Mouse (Mus musculus) forebrain, embryonic 11.5 days (tissue): ENCODE data around the gene Mrtfa. TPM values are rescaled to one million over a fixed set of nuclear protein-coding genes. Genes with fewer than 3 reads are reported as not detected.
A peak's percentile ranks its signal among the peaks of the same experiment; 100 is the strongest.

ENCODE experiments used
- ATAC-seq: fragments of 200-750 bp; cut with Nextera tagmentation; replicated peaks from 2 replicates; pipeline ENCODE4 v1.8.0; 2017; ENCODE audit warnings: moderate TSS enrichment; ENCODE audit not compliant: low FRiP score
- DNase-seq: peaks from one replicate; pipeline ENCODE4 v3.0.0-alpha.2; 2017; ENCODE audit warnings: low spot score
- H3K27ac ChIP-seq: fragments of 300-500 bp; sonication (generic); 2 replicates; pipeline ENCODE4 v1.5.1; 2014; ENCODE audit warnings: low read depth, low read length
- H3K27me3 ChIP-seq: fragments of 300-500 bp; sonication (generic); 2 replicates; pipeline ENCODE4 v1.6.1; 2014; ENCODE audit warnings: mild to moderate bottlenecking, low read length, mixed read lengths; ENCODE audit not compliant: control insufficient read depth, insufficient read depth
- H3K36me3 ChIP-seq: fragments of 300-500 bp; sonication (generic); 2 replicates; pipeline ENCODE4 v1.6.1; 2014; ENCODE audit warnings: mild to moderate bottlenecking, low read length, moderate library complexity, mixed read lengths; ENCODE audit not compliant: control insufficient read depth, insufficient read depth
- H3K4me1 ChIP-seq: fragments of 300-500 bp; sonication (generic); replicated peaks from 2 replicates; pipeline ENCODE4 v1.6.1; 2014; ENCODE audit warnings: low read length, mixed read lengths; ENCODE audit not compliant: control insufficient read depth, insufficient read depth
- H3K4me2 ChIP-seq: fragments of 300-500 bp; sonication (generic); 2 replicates; pipeline ENCODE4 v1.6.1; 2014; ENCODE audit warnings: low read depth, mild to moderate bottlenecking, low read length, moderate library complexity, mixed read lengths; ENCODE audit not compliant: severe bottlenecking
- H3K4me3 ChIP-seq: fragments of 300-500 bp; sonication (generic); 2 replicates; pipeline ENCODE4 v1.5.1; 2014; ENCODE audit warnings: low read depth, low read length
- H3K9ac ChIP-seq: fragments of 300-500 bp; sonication (generic); 2 replicates; pipeline ENCODE4 v1.6.1; 2014; ENCODE audit warnings: low read length
- H3K9me3 ChIP-seq: fragments of 300-500 bp; sonication (generic); 2 replicates; pipeline ENCODE4 v1.6.1; 2016; ENCODE audit warnings: low read length, mixed read lengths; ENCODE audit not compliant: control insufficient read depth
- WGBS: fragments of 180-500 bp; shearing (Covaris S2); extraction: QIAGEN DNeasy Blood & Tissue Kit; methylation state at CpG from one replicate; pipeline ENCODE4 v1.1.7; 2014; 5-methylcytosine and 5-hydroxymethylcytosine counted together
- polyA plus RNA-seq: library from polyadenylated mRNA; unstranded; fragments of >200 nt; fragmentation: Nextera tagmentation; extraction: Ambion mirVana; gene quantifications from 2 replicates; pipeline ENCODE4 v1.2.1, GENCODE M21; 2014

The Mrtfa gene
- polyA plus RNA-seq, 1 experiment from 2014 or later, result 30.5 TPM

- WGBS, result 58% methylated on average over 13 of the region's 13 CpGs
- DNase-seq, result peak; percentile 67
- H3K27me3 ChIP-seq, result no peaks in the 10 kb centered on the region
- H3K4me3 ChIP-seq, result no peak overlapping the region
- ATAC-seq, result no peak
- no peaks in the 10 kb centered on the region for H3K9me3 ChIP-seq
- H3K4me1 ChIP-seq, result no peaks in the 10 kb centered on the region
- no peak overlapping the region for H3K27ac ChIP-seq
- no peak overlapping the region for H3K4me2 ChIP-seq
- H3K9ac ChIP-seq, result no peak overlapping the region
- no peaks in the 10 kb centered on the region for H3K36me3 ChIP-seq
These were observed 148.2 kb downstream of the Mrtfa start for GRCm38 (mm10) chr15:81042276-81042931.

- H3K4me3 ChIP-seq, result no peak overlapping the region
- no peaks in the 10 kb centered on the region for H3K9me3 ChIP-seq
- no peaks in the 10 kb centered on the region for H3K4me1 ChIP-seq
- DNase-seq, result no peak
- no peaks in the 10 kb centered on the region for H3K36me3 ChIP-seq
- H3K4me2 ChIP-seq, result no peak overlapping the region
- H3K9ac ChIP-seq, result no peak overlapping the region
- no peak overlapping the region for H3K27ac ChIP-seq
- ATAC-seq, result no peak
- WGBS, result 71% methylated on average over 4 of the region's 4 CpGs
- no peaks in the 10 kb centered on the region for H3K27me3 ChIP-seq
These were observed 148.8 kb downstream of the Mrtfa start for GRCm38 (mm10) chr15:81041767-81042166.

GRCm38 (mm10) chr15:81038419-81038818 lies 152.1 kb downstream of the Mrtfa start:
- H3K9ac ChIP-seq, result no peak overlapping the region
- H3K4me2 ChIP-seq, result no peak overlapping the region
- no peaks in the 10 kb centered on the region for H3K9me3 ChIP-seq
- no peak overlapping the region for H3K4me3 ChIP-seq
- ATAC-seq (no peak), DNase-seq (no peak)
- no peak overlapping the region for H3K27ac ChIP-seq
- H3K4me1 ChIP-seq, result no peaks in the 10 kb centered on the region
- WGBS, result 91% methylated on average over 5 of the region's 5 CpGs
- H3K27me3 ChIP-seq, result no peaks in the 10 kb centered on the region
- H3K36me3 ChIP-seq, result no peaks in the 10 kb centered on the region

- DNase-seq, result no peak
- Histone ChIP-seq H3K27me3 (no peaks in the 10 kb centered on the region), H3K36me3 (no peaks in the 10 kb centered on the region)
These were observed 155.0 kb downstream of the Mrtfa start for GRCm38 (mm10) chr15:81035417-81036162.

GRCm38 (mm10) chr15:81034119-81034518 lies 156.4 kb downstream of the Mrtfa start:
- H3K27me3 ChIP-seq, result no peaks in the 10 kb centered on the region
- H3K9ac ChIP-seq, result no peak overlapping the region
- H3K36me3 ChIP-seq, result no peaks in the 10 kb centered on the region
- ATAC-seq (no peak), DNase-seq (no peak)
- no peaks in the 10 kb centered on the region for H3K4me1 ChIP-seq
- H3K4me3 ChIP-seq, result no peak overlapping the region
- no peak overlapping the region for H3K4me2 ChIP-seq
- WGBS, result 87% methylated on average over 6 of the region's 6 CpGs
- no peaks in the 10 kb centered on the region for H3K9me3 ChIP-seq
- no peak overlapping the region for H3K27ac ChIP-seq

More at GRCm38 (mm10) chr15:81035417-81036162, 155.0 kb downstream of the Mrtfa start:
- WGBS, result 75% methylated on average over 12 of the region's 12 CpGs
- H3K9ac ChIP-seq, result no peak overlapping the region
- no peaks in the 10 kb centered on the region for H3K9me3 ChIP-seq
- no peaks in the 10 kb centered on the region for H3K4me1 ChIP-seq
- no peak overlapping the region for H3K27ac ChIP-seq
- ATAC-seq, result no peak
- H3K4me3 ChIP-seq, result no peak overlapping the region
- no peak overlapping the region for H3K4me2 ChIP-seq

DNA sequence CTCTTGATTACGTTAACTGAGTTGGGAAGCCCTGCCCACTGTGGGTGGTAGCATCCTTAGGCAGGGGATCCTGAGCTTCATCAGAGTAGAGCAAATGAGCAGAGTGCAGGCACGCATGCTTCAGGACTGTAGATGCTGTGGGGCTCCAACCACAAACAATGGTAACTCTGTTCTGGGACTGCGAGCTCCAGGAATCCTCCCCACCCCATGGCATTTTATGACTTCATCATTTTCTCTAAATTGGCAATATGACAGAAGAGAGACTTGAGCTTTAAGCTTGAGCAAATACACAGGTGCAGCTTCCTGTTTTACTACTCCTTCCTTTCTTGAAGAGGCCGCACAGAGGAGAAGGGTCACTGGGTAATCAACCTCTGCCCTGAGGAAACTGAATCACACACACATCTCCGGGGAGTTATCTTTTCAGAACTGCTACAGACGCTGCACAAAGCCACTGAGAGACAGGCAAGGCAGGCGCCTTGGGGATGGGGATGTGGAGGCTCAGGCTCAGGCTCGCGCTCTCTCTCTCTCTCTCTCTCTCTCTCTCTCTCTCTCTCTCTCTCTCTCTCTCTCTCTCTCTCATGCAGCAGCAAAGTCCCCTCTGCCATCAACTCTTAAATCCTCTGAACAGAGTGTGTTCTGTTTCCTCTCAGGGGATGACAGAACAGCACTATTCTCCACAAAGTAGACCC lies 157.5 kb downstream of the Mrtfa start:
- H3K36me3 ChIP-seq, result no peaks in the 10 kb centered on the region
- no peak overlapping the region for H3K4me2 ChIP-seq
- no peak overlapping the region for H3K4me3 ChIP-seq
- H3K9me3 ChIP-seq, result no peaks in the 10 kb centered on the region
- no peaks in the 10 kb centered on the region for H3K27me3 ChIP-seq
- no peak for DNase-seq
- H3K4me1 ChIP-seq, result no peaks in the 10 kb centered on the region
- H3K27ac ChIP-seq, result no peak overlapping the region
- no peak overlapping the region for H3K9ac ChIP-seq
- 65% methylated on average over 9 of the region's 9 CpGs for WGBS
- no peak for ATAC-seq

- no peak overlapping the region for H3K27ac ChIP-seq
- no peaks in the 10 kb centered on the region for H3K4me1 ChIP-seq
- H3K9me3 ChIP-seq, result no peaks in the 10 kb centered on the region
- no peaks in the 10 kb centered on the region for H3K36me3 ChIP-seq
- ATAC-seq (no peak), DNase-seq (no peak)
- H3K4me2 ChIP-seq, result no peak overlapping the region
- no peak overlapping the region for H3K9ac ChIP-seq
- no peak overlapping the region for H3K4me3 ChIP-seq
- no peaks in the 10 kb centered on the region for H3K27me3 ChIP-seq
- WGBS, result 87% methylated on average over 4 of the region's 4 CpGs
These were observed 158.9 kb downstream of the Mrtfa start for GRCm38 (mm10) chr15:81031611-81032010.

- 60% methylated on average over 10 of the region's 10 CpGs for WGBS
- Histone ChIP-seq H3K27ac (no peak overlapping the region), H3K9ac (no peak overlapping the region)
These were observed 159.6 kb downstream of the Mrtfa start for GRCm38 (mm10) chr15:81030891-81031425.

More at GRCm38 (mm10) chr15:81030891-81031425, 159.6 kb downstream of the Mrtfa start:
- DNase-seq (no peak), ATAC-seq (no peak)
- Histone ChIP-seq H3K27me3 (no peaks in the 10 kb centered on the region), H3K36me3 (no peaks in the 10 kb centered on the region), H3K4me1 (no peaks in the 10 kb centered on the region), H3K4me3 (no peak overlapping the region), H3K4me2 (no peak overlapping the region), H3K9me3 (no peaks in the 10 kb centered on the region)
